ENCODE assay signal across 8 mouse cellular contexts in the genomic region with DNA sequence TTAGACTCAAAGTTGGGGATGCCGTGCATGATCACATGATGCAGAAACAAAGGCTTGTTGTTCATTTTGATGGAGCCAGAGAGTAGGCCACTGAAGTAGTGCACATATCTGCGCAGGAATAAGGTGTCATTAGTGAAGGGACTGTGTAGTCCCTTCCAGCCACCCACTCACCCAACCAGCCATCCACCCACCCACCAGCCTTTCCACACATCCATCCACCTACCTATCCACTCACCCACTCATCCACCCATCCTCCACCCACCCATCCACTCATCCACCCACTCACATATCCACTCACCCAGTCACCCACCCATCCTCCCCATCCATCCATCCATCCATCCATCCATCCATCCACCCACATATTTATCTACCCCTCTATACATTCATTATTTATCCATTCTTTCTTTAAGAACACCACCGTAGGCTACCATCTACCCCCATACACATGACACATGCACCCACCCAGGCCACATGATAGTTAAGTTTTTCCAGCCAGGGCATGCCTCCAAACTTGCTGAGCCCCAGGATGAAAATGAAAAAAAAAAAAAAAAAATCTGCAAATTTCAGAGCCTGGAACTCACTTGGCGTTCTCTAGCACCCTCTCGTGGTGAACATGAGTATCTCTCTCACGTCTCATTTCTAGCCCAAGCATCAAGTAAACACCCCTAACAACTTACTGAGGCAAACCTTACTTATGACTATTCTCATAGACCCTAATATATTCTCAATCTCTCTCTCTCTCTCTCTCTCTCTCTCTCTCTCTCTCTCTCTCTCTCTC.
A peak's percentile ranks its signal among the peaks of the same experiment; 100 is the strongest.
DNase-seq lines count a peak whose midpoint lies in the region; ATAC-seq and TF ChIP-seq lines count a peak whose summit lies in the region.
"Had no signal": no experiment of that assay in that cellular context is flagged by ENCODE, and none has a peak within 500 bp of the region (broad histone marks: within the 10 kb centered on the region; RNA-seq: fewer than 3 reads in every experiment).

No protein-coding gene starts in this region.

- H3K4me2 ChIP-seq in liver, embryonic 12.5 days: no peak overlapping the region
- no peak overlapping the region for H3K4me2 ChIP-seq in heart, embryonic 12.5 days
- H3K4me2 ChIP-seq in limb, embryonic 14.5 days (replicated peaks; ENCODE audit: low read depth, low read length, severe bottlenecking): no peak overlapping the region
- H3K4me2 ChIP-seq in stomach, embryonic 16.5 days (ENCODE audit: low read depth, low read length): no peak overlapping the region
- H3K4me2 ChIP-seq: neural tube, embryonic 12.5 days had no signal

- peaks cover 76% of the 10 kb centered on the region for H3K36me3 ChIP-seq in liver, embryonic 12.5 days
- peaks cover 88% of the 10 kb centered on the region for H3K36me3 ChIP-seq in heart, embryonic 12.5 days
- H3K36me3 ChIP-seq in limb, embryonic 14.5 days (ENCODE audit: control insufficient read depth, insufficient read depth, low read length): peaks cover 79% of the 10 kb centered on the region
- H3K36me3 ChIP-seq in stomach, embryonic 16.5 days (ENCODE audit: control insufficient read depth, insufficient read depth, low read length): no peaks in the 10 kb centered on the region; the same call in 1 of the 2 replicates

- TF ChIP-seq POLR2A in limb, embryonic 14.5 days (IDR thresholded peaks at IDR 0.05; ENCODE audit: borderline replicate concordance, extremely low read depth, insufficient read depth, insufficient read length): no peak

- H3K27ac ChIP-seq in liver, embryonic 12.5 days: no peak overlapping the region
- H3K27ac ChIP-seq in heart, embryonic 12.5 days (ENCODE audit: poor library complexity, severe bottlenecking): no peak overlapping the region
- no peak overlapping the region for H3K27ac ChIP-seq in limb, embryonic 14.5 days (replicated peaks; ENCODE audit: low read depth, low read length)
- no peak overlapping the region for H3K27ac ChIP-seq in stomach, embryonic 16.5 days (ENCODE audit: low read length)
- H3K27ac ChIP-seq: neural tube, embryonic 12.5 days had no signal

- DNase-seq in liver: peak; percentile 38
- DNase-seq in MEL-GATA-1-ER (ENCODE audit: extremely low read depth, low read depth): peak; percentile 20
- DNase-seq in c-Kit-positive CD71-positive TER-119-negative erythroid progenitor cells, embryonic 14.5 days (ENCODE audit: low read depth): peak; percentile 53
- no peak for DNase-seq in limb, embryonic 14.5 days (ENCODE audit: low spot score)

- no peak for ATAC-seq in liver, embryonic 12.5 days
- ATAC-seq in heart, embryonic 12.5 days (ENCODE audit: insufficient number of reproducible peaks, low FRiP score): no peak
- ATAC-seq in limb, embryonic 14.5 days (ENCODE audit: low FRiP score, low read depth): peak; percentile 55
- ATAC-seq in stomach, embryonic 16.5 days (ENCODE audit: insufficient read depth, low FRiP score): peak; percentile 27; the same call in 1 of the 2 replicates

- no peaks in the 10 kb centered on the region for H3K4me1 ChIP-seq in liver, embryonic 12.5 days
- peaks cover 25% of the 10 kb centered on the region for H3K4me1 ChIP-seq in heart, embryonic 12.5 days (replicated peaks)
- no peaks in the 10 kb centered on the region for H3K4me1 ChIP-seq in limb, embryonic 14.5 days (ENCODE audit: control insufficient read depth, insufficient read depth, low read length)
- H3K4me1 ChIP-seq in stomach, embryonic 16.5 days (ENCODE audit: control insufficient read depth, insufficient read depth, low read length): no peaks in the 10 kb centered on the region
- H3K4me1 ChIP-seq: neural tube, embryonic 12.5 days had no signal

- no peaks in the 10 kb centered on the region for H3K27me3 ChIP-seq in liver, embryonic 12.5 days (replicated peaks)
- no peaks in the 10 kb centered on the region for H3K27me3 ChIP-seq in heart, embryonic 12.5 days (replicated peaks)
- no peaks in the 10 kb centered on the region for H3K27me3 ChIP-seq in limb, embryonic 14.5 days (ENCODE audit: control insufficient read depth, insufficient read depth, low read length)
- no peaks in the 10 kb centered on the region for H3K27me3 ChIP-seq in stomach, embryonic 16.5 days (ENCODE audit: control insufficient read depth, insufficient read depth, low read length)
- H3K27me3 ChIP-seq: neural tube, embryonic 12.5 days had no signal

- no peak overlapping the region for H3K4me3 ChIP-seq in liver, embryonic 12.5 days
- no peak overlapping the region for H3K4me3 ChIP-seq in heart, embryonic 12.5 days
- no peak overlapping the region for H3K4me3 ChIP-seq in limb, embryonic 14.5 days (replicated peaks; ENCODE audit: low read length)
- H3K4me3 ChIP-seq in stomach, embryonic 16.5 days (replicated peaks; ENCODE audit: low read length): no peak overlapping the region
- H3K4me3 ChIP-seq: neural tube, embryonic 12.5 days had no signal

- H3K9ac ChIP-seq in liver, embryonic 12.5 days: no peak overlapping the region
- 0 out of 2 replicates have a peak overlapping the region, but pooled peaks have one; percentile 46 for H3K9ac ChIP-seq in heart, embryonic 12.5 days
- H3K9ac ChIP-seq in limb, embryonic 14.5 days (ENCODE audit: low read depth, low read length, severe bottlenecking): no peak overlapping the region
- no peak overlapping the region for H3K9ac ChIP-seq in stomach, embryonic 16.5 days (ENCODE audit: low read length)
- H3K9ac ChIP-seq: neural tube, embryonic 12.5 days had no signal

- 38% methylated on average over 6 of the region's 6 CpGs for WGBS in liver, embryonic 12.5 days (ENCODE audit: insufficient replicate concordance)
- 40% methylated on average over 6 of the region's 6 CpGs for WGBS in heart, embryonic 12.5 days
- 44% methylated on average over 6 of the region's 6 CpGs for WGBS in limb, embryonic 14.5 days
- 41% methylated on average over 6 of the region's 6 CpGs for WGBS in stomach, embryonic 16.5 days

- no peaks in the 10 kb centered on the region for H3K9me3 ChIP-seq in liver, embryonic 12.5 days (replicated peaks)
- H3K9me3 ChIP-seq in heart, embryonic 12.5 days (replicated peaks): no peaks in the 10 kb centered on the region
- H3K9me3 ChIP-seq in limb, embryonic 14.5 days (ENCODE audit: control insufficient read depth, low read length): no peaks in the 10 kb centered on the region
- no peaks in the 10 kb centered on the region for H3K9me3 ChIP-seq in stomach, embryonic 16.5 days (replicated peaks; ENCODE audit: control insufficient read depth, low read length)
- H3K9me3 ChIP-seq: neural tube, embryonic 12.5 days had no signal

Comparison
In these comparisons a context has a peak if more than half of its experiments do, and no peak if none do; other contexts are left out.
1. ATAC-seq: peak in limb, embryonic 14.5 days (single experiment) and stomach, embryonic 16.5 days (single experiment); none in liver, embryonic 12.5 days (single experiment) and heart, embryonic 12.5 days (single experiment).